18 mouse cellular contexts compared by ENCODE assay signal in the genomic region with DNA sequence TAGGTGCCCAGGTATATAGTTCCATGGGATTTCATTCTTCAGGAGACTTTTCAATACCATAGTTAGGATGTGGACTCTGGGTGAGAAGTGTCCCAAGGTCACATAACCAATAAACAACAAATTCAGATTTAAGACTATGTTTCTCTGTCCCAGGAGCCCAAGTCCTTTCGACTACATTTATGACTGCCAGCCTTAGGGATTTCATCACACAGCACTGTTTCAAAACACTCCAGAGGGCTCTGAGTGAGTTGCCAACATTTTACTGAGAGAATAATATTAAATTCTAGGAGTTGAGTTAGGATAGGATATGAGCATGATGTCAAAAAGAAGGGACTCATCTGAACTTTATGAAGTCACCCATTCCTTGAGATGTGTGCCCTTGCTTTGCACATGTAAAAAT.
"Had no signal": no experiment of that assay in that cellular context is flagged by ENCODE, and none has a peak within 500 bp of the region (broad histone marks: within the 10 kb centered on the region; RNA-seq: fewer than 3 reads in every experiment).

No protein-coding gene starts in this region.

- ATAC-seq: midbrain, embryonic 16.5 days had no signal

- H3K36me3 ChIP-seq: midbrain, embryonic 10.5 days; midbrain, embryonic 12.5 days; neural tube, embryonic 13.5 days; neural tube, embryonic 15.5 days had no signal

- H3K27me3 ChIP-seq: midbrain, embryonic 12.5 days; neural tube, embryonic 13.5 days; neural tube, embryonic 15.5 days had no signal

- H3K4me1 ChIP-seq: midbrain, embryonic 12.5 days had no signal

- H3K4me3 ChIP-seq: midbrain, embryonic 10.5 days; midbrain, embryonic 12.5 days; myocyte; neural tube, embryonic 13.5 days; neural tube, embryonic 15.5 days had no signal

- DNase-seq: lung, adult 18-20 months; lung, embryonic 14.5 days; lung, postnatal 4 days; midbrain, embryonic 14.5 days; retina, postnatal 1 day; right cerebral cortex, adult 18-20 months; right cerebral cortex, postnatal 25 days; right cerebral cortex, postnatal 4 days; spleen, adult 18-20 months; thymus, adult 18-20 months; thymus, postnatal 14 days; thymus, postnatal 36 days had no signal

- H3K27ac ChIP-seq: midbrain, embryonic 10.5 days; midbrain, embryonic 12.5 days; neural tube, embryonic 13.5 days; neural tube, embryonic 15.5 days had no signal

- H3K4me2 ChIP-seq: lung, embryonic 14.5 days; midbrain, embryonic 12.5 days; neural tube, embryonic 13.5 days; neural tube, embryonic 15.5 days had no signal

- H3K9ac ChIP-seq: lung, embryonic 14.5 days; midbrain, embryonic 12.5 days; neural tube, embryonic 13.5 days; neural tube, embryonic 15.5 days had no signal

- H3K9me3 ChIP-seq: midbrain, embryonic 10.5 days; midbrain, embryonic 12.5 days; neural tube, embryonic 13.5 days; neural tube, embryonic 15.5 days had no signal
